Mouse (Mus musculus): ENCODE measurements around the gene Cdh24.

DNA sequence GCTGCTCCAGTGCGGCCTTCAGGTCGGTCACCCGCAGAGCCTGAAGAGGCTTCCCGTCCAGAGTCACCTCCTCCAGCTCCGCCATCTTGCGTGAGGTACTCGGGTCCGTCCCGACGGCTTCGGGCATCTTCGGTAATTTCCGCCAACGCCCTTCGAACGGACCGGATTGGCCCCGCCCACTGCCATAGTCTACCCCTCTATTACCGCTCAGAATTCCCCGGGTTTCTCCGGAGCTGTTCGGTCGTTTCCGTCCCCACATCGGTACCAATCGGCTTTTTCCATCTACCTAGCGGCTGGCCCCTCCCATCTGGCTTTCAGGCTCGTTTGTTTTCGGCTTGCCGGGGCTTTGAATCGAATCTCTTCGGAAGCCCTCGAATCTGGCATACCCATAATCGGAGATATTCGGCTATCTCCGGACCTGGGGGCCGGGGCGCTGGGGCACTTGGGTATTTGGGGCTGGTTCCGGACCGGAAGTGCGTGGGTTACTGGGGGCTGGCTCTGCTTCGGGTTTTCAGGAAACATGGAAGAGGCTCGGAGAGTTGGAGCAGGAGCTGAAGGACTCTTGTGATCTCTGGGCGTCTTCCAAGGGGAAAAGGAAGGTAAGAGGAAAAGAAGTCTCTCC, 45.5 kb upstream of the Cdh24 start, which contains the start of gene Acin1:
- peak; percentile 54; the same call in 1 of the 2 replicates for TF ChIP-seq CTCF (IDR thresholded peaks at IDR 0.05; ENCODE audit: borderline replicate concordance, control insufficient read depth, extremely low read depth, insufficient read depth, low read length, poor library complexity)
- peak; percentile 90 for TF ChIP-seq POLR2A (IDR thresholded peaks at IDR 0.05; ENCODE audit: control insufficient read depth, extremely low read depth, insufficient read depth, low read length, poor library complexity)
